Mouse (Mus musculus) embryonic facial prominence, embryonic 12.5 days (tissue): ENCODE measurements at regions not wholly inside any gene's neighbourhood (a gene's known extent, or its start where the extent isn't known, plus 50 kb on each side); places are given as distances from the start of the nearest gene placed in this dataset.

ENCODE experiments used
- ATAC-seq: fragments of 200-750 bp; cut with Nextera tagmentation; 2 replicates; pipeline ENCODE4 v1.8.0; 2017; ENCODE audit not compliant: insufficient number of reproducible peaks, insufficient read depth, low FRiP score, low TSS enrichment
- H3K27ac ChIP-seq: fragments of 300-500 bp; sonication (generic); 2 replicates; pipeline ENCODE4 v1.5.1; 2016; ENCODE audit warnings: mild to moderate bottlenecking
- H3K27me3 ChIP-seq: fragments of 300-500 bp; sonication (generic); 2 replicates; pipeline ENCODE4 v1.6.1; 2016; ENCODE audit warnings: mild to moderate bottlenecking, moderate library complexity
- H3K36me3 ChIP-seq: fragments of 300-500 bp; sonication (generic); 2 replicates; pipeline ENCODE4 v1.6.1; 2016; ENCODE audit warnings: mild to moderate bottlenecking
- H3K4me1 ChIP-seq: fragments of 300-500 bp; sonication (generic); 2 replicates; pipeline ENCODE4 v1.6.1; 2016
- H3K4me2 ChIP-seq: fragments of 300-500 bp; sonication (generic); replicated peaks from 2 replicates; pipeline ENCODE4 v1.6.1; 2016; ENCODE audit warnings: mild to moderate bottlenecking, moderate library complexity
- H3K4me3 ChIP-seq: fragments of 300-500 bp; sonication (generic); 2 replicates; pipeline ENCODE4 v1.5.1; 2016; ENCODE audit warnings: mild to moderate bottlenecking
- H3K9ac ChIP-seq: fragments of 300-500 bp; sonication (generic); 2 replicates; pipeline ENCODE4 v1.6.1; 2016; ENCODE audit warnings: mild to moderate bottlenecking, moderate library complexity
- H3K9me3 ChIP-seq: fragments of 300-500 bp; sonication (generic); 2 replicates; pipeline ENCODE4 v1.6.1; 2016; ENCODE audit warnings: mild to moderate bottlenecking, moderate library complexity
- WGBS: fragments of 180-500 bp; shearing (Covaris S2); methylation state at CpG from one replicate; pipeline ENCODE4 v1.1.7; 2016; 5-methylcytosine and 5-hydroxymethylcytosine counted together

GRCm38 (mm10) chr9:34334112-34334511 lies 151.6 kb upstream of the Kirrel3 start:
- no peak for ATAC-seq
- H3K27ac ChIP-seq, result no peak overlapping the region
- no peak overlapping the region for H3K4me2 ChIP-seq
- no peaks in the 10 kb centered on the region for H3K4me1 ChIP-seq
- H3K4me3 ChIP-seq, result no peak overlapping the region
- H3K9me3 ChIP-seq, result no peaks in the 10 kb centered on the region
- no peak overlapping the region for H3K9ac ChIP-seq
- no peaks in the 10 kb centered on the region for H3K36me3 ChIP-seq
- H3K27me3 ChIP-seq, result no peaks in the 10 kb centered on the region

- Histone ChIP-seq H3K4me1 (no peaks in the 10 kb centered on the region), H3K36me3 (no peaks in the 10 kb centered on the region), H3K4me3 (no peak overlapping the region), H3K9me3 (no peaks in the 10 kb centered on the region), H3K27ac (no peak overlapping the region), H3K27me3 (no peaks in the 10 kb centered on the region), H3K4me2 (no peak overlapping the region), H3K9ac (no peak overlapping the region)
- no peak for ATAC-seq
- whole genome bisulfite sequencing, result 76% methylated on average over 7 of the region's 7 CpGs
Measured at GRCm38 (mm10) chr9:34334555-34335468, 150.9 kb upstream of the Kirrel3 start.

- Histone ChIP-seq H3K27ac (no peak overlapping the region), H3K9ac (no peak overlapping the region), H3K4me1 (no peaks in the 10 kb centered on the region), H3K4me2 (no peak overlapping the region), H3K27me3 (peaks cover 4% of the 10 kb centered on the region; the same call in 1 of the 2 replicates), H3K9me3 (no peaks in the 10 kb centered on the region), H3K4me3 (no peak overlapping the region), H3K36me3 (no peaks in the 10 kb centered on the region)
- 77% methylated on average over 2 of the region's 2 CpGs for WGBS
- ATAC-seq, result no peak
Measured at GRCm38 (mm10) chr9:34348442-34348841, 137.3 kb upstream of the Kirrel3 start.

- 72% methylated on average over 3 of the region's 3 CpGs for WGBS
- Histone ChIP-seq H3K4me2 (no peak overlapping the region), H3K4me1 (no peaks in the 10 kb centered on the region), H3K27ac (no peak overlapping the region), H3K9me3 (no peaks in the 10 kb centered on the region), H3K4me3 (no peak overlapping the region), H3K27me3 (peaks cover 4% of the 10 kb centered on the region; the same call in 1 of the 2 replicates), H3K9ac (no peak overlapping the region), H3K36me3 (no peaks in the 10 kb centered on the region)
- no peak for ATAC-seq
Measured at GRCm38 (mm10) chr9:34349997-34350396, 135.7 kb upstream of the Kirrel3 start.

- WGBS, result 62% methylated on average over 9 of the region's 9 CpGs
- peaks cover 4% of the 10 kb centered on the region; the same call in 1 of the 2 replicates for H3K27me3 ChIP-seq
- no peak overlapping the region for H3K4me2 ChIP-seq
- H3K36me3 ChIP-seq, result no peaks in the 10 kb centered on the region
- ATAC-seq, result no peak
- no peak overlapping the region for H3K9ac ChIP-seq
- no peaks in the 10 kb centered on the region for H3K9me3 ChIP-seq
- no peak overlapping the region for H3K4me3 ChIP-seq
- no peaks in the 10 kb centered on the region for H3K4me1 ChIP-seq
- H3K27ac ChIP-seq, result no peak overlapping the region
Measured at GRCm38 (mm10) chr9:34353744-34354143, 131.9 kb upstream of the Kirrel3 start.

- no peak overlapping the region for H3K4me2 ChIP-seq
- no peaks in the 10 kb centered on the region for H3K9me3 ChIP-seq
- H3K36me3 ChIP-seq, result no peaks in the 10 kb centered on the region
- 25% methylated on average over 6 of the region's 6 CpGs for WGBS
- H3K4me3 ChIP-seq, result no peak overlapping the region
- H3K27ac ChIP-seq, result no peak overlapping the region
- ATAC-seq, result no peak
- peaks cover 4% of the 10 kb centered on the region; the same call in 1 of the 2 replicates for H3K27me3 ChIP-seq
- H3K9ac ChIP-seq, result no peak overlapping the region
- no peaks in the 10 kb centered on the region for H3K4me1 ChIP-seq
Measured at GRCm38 (mm10) chr9:34354723-34355316, 130.9 kb upstream of the Kirrel3 start.

DNA sequence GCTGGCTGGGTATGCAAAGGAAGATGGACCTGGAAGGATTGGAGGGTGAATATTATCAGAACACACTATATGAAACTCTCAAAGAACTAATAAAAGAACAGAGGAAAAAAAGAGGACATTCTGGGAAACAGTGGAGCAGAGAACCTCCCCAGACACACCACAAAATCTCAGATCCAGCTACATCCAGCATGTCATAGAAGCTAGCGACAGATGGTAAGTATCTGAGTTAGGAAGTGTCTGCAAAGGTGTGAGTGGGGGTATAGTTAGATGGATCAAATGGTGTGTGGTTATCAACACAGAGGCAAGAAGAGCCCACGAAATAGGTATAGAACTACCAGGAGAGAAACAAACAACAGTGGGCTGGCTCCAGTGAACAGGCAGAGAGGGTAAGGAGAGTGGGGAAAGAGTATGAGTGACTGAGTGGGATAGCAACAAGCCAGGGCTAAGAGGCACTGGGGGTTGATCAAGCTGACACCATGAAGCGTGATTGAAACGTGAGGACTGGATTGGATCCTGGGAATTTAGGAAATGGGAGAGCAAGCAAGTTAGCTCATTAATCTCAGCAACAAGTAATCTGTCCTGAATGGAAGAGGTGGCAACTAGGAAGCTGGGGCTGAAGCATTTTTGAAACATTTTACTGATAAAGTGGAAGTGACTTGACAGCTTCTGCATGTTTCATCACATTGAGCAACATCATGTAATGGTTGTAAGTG lies 114.9 kb upstream of the Kirrel3 start:
- Histone ChIP-seq H3K27ac (no peak overlapping the region), H3K27me3 (no peaks in the 10 kb centered on the region), H3K4me3 (no peak overlapping the region), H3K9ac (no peak overlapping the region), H3K4me1 (no peaks in the 10 kb centered on the region), H3K36me3 (no peaks in the 10 kb centered on the region), H3K4me2 (no peak overlapping the region), H3K9me3 (no peaks in the 10 kb centered on the region)
- WGBS, result 74% methylated on average over 4 of the region's 4 CpGs
- no peak for ATAC-seq

- H3K36me3 ChIP-seq, result no peaks in the 10 kb centered on the region
- 83% methylated on average over 1 of the region's 1 CpGs for whole genome bisulfite sequencing
- H3K4me1 ChIP-seq, result no peaks in the 10 kb centered on the region
- H3K27ac ChIP-seq, result no peak overlapping the region
- H3K27me3 ChIP-seq, result no peaks in the 10 kb centered on the region
- H3K4me2 ChIP-seq, result no peak overlapping the region
- H3K9ac ChIP-seq, result no peak overlapping the region
- H3K9me3 ChIP-seq, result no peaks in the 10 kb centered on the region
- H3K4me3 ChIP-seq, result no peak overlapping the region
- no peak for ATAC-seq
Measured at GRCm38 (mm10) chr9:34375187-34375586, 110.5 kb upstream of the Kirrel3 start.

GRCm38 (mm10) chr9:34380008-34380407 lies 105.7 kb upstream of the Kirrel3 start:
- no peak overlapping the region for H3K4me3 ChIP-seq
- H3K27me3 ChIP-seq, result no peaks in the 10 kb centered on the region
- no peak overlapping the region for H3K27ac ChIP-seq
- H3K9ac ChIP-seq, result no peak overlapping the region
- 74% methylated on average over 3 of the region's 3 CpGs for WGBS
- H3K4me1 ChIP-seq, result no peaks in the 10 kb centered on the region
- ATAC-seq, result no peak
- no peak overlapping the region for H3K4me2 ChIP-seq
- no peaks in the 10 kb centered on the region for H3K9me3 ChIP-seq
- no peaks in the 10 kb centered on the region for H3K36me3 ChIP-seq

- Histone ChIP-seq H3K9me3 (no peaks in the 10 kb centered on the region), H3K27ac (no peak overlapping the region), H3K9ac (no peak overlapping the region), H3K27me3 (no peaks in the 10 kb centered on the region), H3K36me3 (no peaks in the 10 kb centered on the region), H3K4me1 (no peaks in the 10 kb centered on the region), H3K4me3 (no peak overlapping the region), H3K4me2 (no peak overlapping the region)
- WGBS, result 65% methylated on average over 3 of the region's 3 CpGs
- no peak for ATAC-seq
Measured at GRCm38 (mm10) chr9:34381601-34382000, 104.1 kb upstream of the Kirrel3 start.

DNA sequence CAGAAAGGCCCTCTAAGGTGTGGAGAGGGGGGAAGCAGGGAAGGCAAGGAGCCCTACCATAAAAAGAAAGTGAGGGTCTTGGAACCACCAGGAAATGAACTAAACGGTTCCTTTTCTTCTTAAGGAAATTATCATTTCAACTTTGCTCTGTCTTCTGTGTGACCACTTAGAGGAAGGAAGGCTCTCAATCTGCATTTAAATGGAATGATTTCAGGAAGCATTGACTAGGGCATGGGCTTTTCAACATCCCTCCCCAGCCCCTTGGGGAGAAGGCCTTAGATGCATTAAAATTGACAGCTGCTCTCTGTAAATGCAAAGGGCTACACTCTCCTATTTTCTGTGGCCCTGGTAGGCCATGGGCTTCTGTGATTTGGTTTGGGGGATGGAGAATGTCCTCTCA lies 103.5 kb upstream of the Kirrel3 start:
- Histone ChIP-seq H3K27me3 (no peaks in the 10 kb centered on the region), H3K9ac (no peak overlapping the region), H3K36me3 (no peaks in the 10 kb centered on the region), H3K4me2 (no peak overlapping the region), H3K27ac (no peak overlapping the region), H3K9me3 (no peaks in the 10 kb centered on the region), H3K4me3 (no peak overlapping the region), H3K4me1 (no peaks in the 10 kb centered on the region)
- 31% methylated on average over 1 of the region's 1 CpGs for WGBS
- ATAC-seq, result no peak

- no peak overlapping the region for H3K27ac ChIP-seq
- WGBS, result 70% methylated on average over 4 of the region's 4 CpGs
- H3K27me3 ChIP-seq, result no peaks in the 10 kb centered on the region
- no peaks in the 10 kb centered on the region for H3K36me3 ChIP-seq
- H3K4me2 ChIP-seq, result no peak overlapping the region
- no peak overlapping the region for H3K4me3 ChIP-seq
- no peaks in the 10 kb centered on the region for H3K9me3 ChIP-seq
- no peaks in the 10 kb centered on the region for H3K4me1 ChIP-seq
- ATAC-seq, result no peak
- no peak overlapping the region for H3K9ac ChIP-seq
Measured at GRCm38 (mm10) chr9:34386071-34386470, 99.6 kb upstream of the Kirrel3 start.
